Mouse (Mus musculus) neural tube, embryonic 11.5 days (tissue): Measurements from ENCODE around the gene Sipa1l1. TPM values are rescaled to one million over a fixed set of nuclear protein-coding genes. Genes with fewer than 3 reads are reported as not detected.

ENCODE experiments used
- ATAC-seq: fragments of 200-750 bp; cut with Nextera tagmentation; 2 replicates; pipeline ENCODE4 v1.8.0; 2017; ENCODE audit warnings: moderate number of reproducible peaks, mild to moderate bottlenecking, moderate TSS enrichment, moderate library complexity; ENCODE audit not compliant: insufficient read depth, low FRiP score, low TSS enrichment
- DNase-seq: peaks from one replicate; pipeline ENCODE4 v3.0.0-alpha.2; 2015; ENCODE audit warnings: low spot score
- H3K27ac ChIP-seq: fragments of 300-500 bp; sonication (generic); 2 replicates; pipeline ENCODE4 v1.5.1; 2014; ENCODE audit warnings: low read depth, mild to moderate bottlenecking, low read length
- H3K27me3 ChIP-seq: fragments of 300-500 bp; sonication (generic); 2 replicates; pipeline ENCODE4 v1.6.1; 2014; ENCODE audit warnings: mild to moderate bottlenecking, low read length, mixed read lengths; ENCODE audit not compliant: control insufficient read depth, insufficient read depth
- H3K36me3 ChIP-seq: fragments of 300-500 bp; sonication (generic); 2 replicates; pipeline ENCODE4 v1.6.1; 2014; ENCODE audit warnings: mild to moderate bottlenecking, low read length, moderate library complexity, mixed read lengths; ENCODE audit not compliant: control insufficient read depth, insufficient read depth
- H3K4me1 ChIP-seq: fragments of 300-500 bp; sonication (generic); 2 replicates; pipeline ENCODE4 v1.6.1; 2014; ENCODE audit warnings: low read length, mixed read lengths; ENCODE audit not compliant: control insufficient read depth, insufficient read depth
- H3K4me2 ChIP-seq: fragments of 300-500 bp; sonication (generic); 2 replicates; pipeline ENCODE4 v1.6.1; 2014; ENCODE audit warnings: low read depth, mild to moderate bottlenecking, moderate library complexity
- H3K4me3 ChIP-seq: fragments of 300-500 bp; sonication (generic); 2 replicates; pipeline ENCODE4 v1.5.1; 2014; ENCODE audit warnings: low read depth, low read length
- H3K9ac ChIP-seq: fragments of 300-500 bp; sonication (generic); 2 replicates; pipeline ENCODE4 v1.6.1; 2014; ENCODE audit warnings: mild to moderate bottlenecking, low read length
- H3K9me3 ChIP-seq: fragments of 300-500 bp; sonication (generic); 2 replicates; pipeline ENCODE4 v1.6.1; 2016; ENCODE audit warnings: low read length; ENCODE audit not compliant: control insufficient read depth
- WGBS: fragments of 180-500 bp; shearing (Covaris S2); extraction: QIAGEN DNeasy Blood & Tissue Kit; methylation state at CpG from one replicate; pipeline ENCODE4 v1.1.7; 2014; 5-methylcytosine and 5-hydroxymethylcytosine counted together
- polyA plus RNA-seq: library from polyadenylated mRNA; unstranded; fragments of >200 nt; fragmentation: Nextera tagmentation; extraction: Ambion mirVana; gene quantifications from 2 replicates; pipeline ENCODE4 v1.2.1, GENCODE M21; 2014

Sipa1l1 gene
- polyA plus RNA-seq, 1 experiment from 2014 or later: 22.3 TPM

DNA sequence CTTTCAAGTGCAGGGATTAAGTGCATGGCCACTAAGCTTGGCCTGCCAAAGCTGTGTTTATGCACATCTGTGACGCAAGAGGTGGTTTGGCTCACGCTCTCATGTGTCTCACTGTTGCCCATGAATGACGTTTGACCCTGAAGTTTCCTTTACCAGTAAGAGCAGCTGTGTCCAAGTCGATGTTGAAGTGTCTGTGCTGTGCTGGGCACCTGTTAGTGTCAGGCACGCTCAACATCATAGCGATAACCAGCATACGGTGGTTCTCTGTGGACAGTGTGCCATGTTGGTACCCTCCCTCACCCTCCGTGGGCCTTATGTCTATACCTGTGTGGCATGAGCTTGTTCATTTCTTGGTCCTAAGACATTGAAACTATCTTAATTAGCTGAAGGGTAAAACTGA, 249.9 kb downstream of the Sipa1l1 start:
- Histone ChIP-seq H3K9ac (no peak overlapping the region), H3K4me2 (no peak overlapping the region), H3K4me1 (no peaks in the 10 kb centered on the region), H3K27ac (no peak overlapping the region), H3K27me3 (no peaks in the 10 kb centered on the region), H3K9me3 (no peaks in the 10 kb centered on the region), H3K4me3 (no peak overlapping the region), H3K36me3 (peaks cover 4% of the 10 kb centered on the region)
- 93% methylated on average over 8 of the region's 8 CpGs for WGBS
- ATAC-seq (no peak), DNase-seq (no peak)

DNA sequence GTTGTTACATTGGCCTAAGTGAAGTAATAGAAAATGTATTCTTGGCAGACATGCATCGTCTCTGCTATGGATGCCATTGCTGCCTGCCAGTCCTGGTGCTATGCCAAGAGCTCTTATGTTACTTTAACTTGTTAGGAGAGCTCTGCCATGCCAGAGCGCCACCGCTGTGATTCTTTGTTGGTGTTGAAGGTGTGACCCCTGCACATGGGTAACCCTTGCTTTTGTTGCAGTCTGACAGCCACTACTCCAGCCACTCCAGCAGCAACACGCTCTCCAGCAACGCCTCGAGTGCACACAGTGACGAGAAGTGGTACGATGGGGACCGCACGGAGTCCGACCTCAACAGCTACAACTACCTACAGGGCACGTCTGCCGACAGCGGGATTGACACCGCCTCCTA, 255.7 kb downstream of the Sipa1l1 start:
- H3K36me3 ChIP-seq: no peaks in the 10 kb centered on the region; the same call in 1 of the 2 replicates
- H3K27ac ChIP-seq: no peak overlapping the region
- H3K4me2 ChIP-seq: no peak overlapping the region
- ATAC-seq (no peak), DNase-seq (no peak)
- 94% methylated on average over 15 of the region's 15 CpGs for WGBS
- no peak overlapping the region for H3K4me3 ChIP-seq
- H3K4me1 ChIP-seq: no peaks in the 10 kb centered on the region
- no peaks in the 10 kb centered on the region for H3K9me3 ChIP-seq
- H3K27me3 ChIP-seq: no peaks in the 10 kb centered on the region
- no peak overlapping the region for H3K9ac ChIP-seq

DNA sequence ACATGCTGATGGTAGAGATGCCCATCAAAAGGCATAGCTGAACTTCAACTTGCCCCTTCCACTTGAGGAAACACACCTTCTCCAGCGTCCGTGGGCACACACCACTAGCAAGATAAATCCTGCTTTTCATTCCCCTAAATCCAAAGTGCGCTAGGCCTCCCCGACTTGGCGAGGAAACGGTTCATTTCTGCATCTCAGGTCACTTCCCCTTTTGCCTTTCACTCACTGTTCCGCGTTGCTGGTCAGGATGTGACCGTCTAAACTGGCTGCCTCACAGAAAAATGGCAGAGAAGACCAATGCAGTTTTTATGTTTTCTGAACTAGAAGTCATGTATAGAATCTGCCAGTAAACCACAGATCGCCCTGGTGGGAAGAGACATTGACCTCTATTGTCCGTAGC, 256.7 kb downstream of the Sipa1l1 start:
- no peak for ATAC-seq
- Histone ChIP-seq H3K36me3 (no peaks in the 10 kb centered on the region; the same call in 1 of the 2 replicates), H3K9ac (no peak overlapping the region), H3K9me3 (no peaks in the 10 kb centered on the region), H3K4me3 (no peak overlapping the region), H3K27me3 (no peaks in the 10 kb centered on the region), H3K4me2 (no peak overlapping the region), H3K4me1 (no peaks in the 10 kb centered on the region), H3K27ac (no peak overlapping the region)
- no peak for DNase-seq
- 92% methylated on average over 11 of the region's 11 CpGs for WGBS

DNA sequence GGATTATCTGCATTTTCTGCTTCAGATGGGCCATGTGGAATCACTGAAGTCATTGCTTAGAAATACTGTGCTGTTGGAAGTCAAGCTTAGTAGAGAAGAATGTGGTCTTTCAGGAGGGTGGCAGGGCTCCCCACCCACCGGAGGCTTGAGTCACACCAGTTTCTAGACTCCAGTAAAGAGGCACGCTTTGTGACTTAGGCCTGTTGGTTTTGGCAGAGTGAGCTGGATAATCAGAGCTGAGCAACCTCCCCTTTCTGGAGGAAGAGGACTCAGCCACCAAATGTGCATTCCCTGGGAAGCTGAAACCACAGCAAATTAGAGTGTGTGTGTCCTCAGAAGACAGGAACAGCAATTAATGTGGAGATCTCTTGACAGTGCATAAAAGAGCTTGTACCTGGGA, 258.3 kb downstream of the Sipa1l1 start:
- no peak for ATAC-seq
- Histone ChIP-seq H3K4me1 (no peaks in the 10 kb centered on the region), H3K9ac (no peak overlapping the region), H3K4me3 (no peak overlapping the region), H3K9me3 (no peaks in the 10 kb centered on the region), H3K27me3 (no peaks in the 10 kb centered on the region), H3K27ac (no peak overlapping the region), H3K36me3 (no peaks in the 10 kb centered on the region), H3K4me2 (no peak overlapping the region)
- 97% methylated on average over 2 of the region's 2 CpGs for WGBS
- DNase-seq: no peak

DNA sequence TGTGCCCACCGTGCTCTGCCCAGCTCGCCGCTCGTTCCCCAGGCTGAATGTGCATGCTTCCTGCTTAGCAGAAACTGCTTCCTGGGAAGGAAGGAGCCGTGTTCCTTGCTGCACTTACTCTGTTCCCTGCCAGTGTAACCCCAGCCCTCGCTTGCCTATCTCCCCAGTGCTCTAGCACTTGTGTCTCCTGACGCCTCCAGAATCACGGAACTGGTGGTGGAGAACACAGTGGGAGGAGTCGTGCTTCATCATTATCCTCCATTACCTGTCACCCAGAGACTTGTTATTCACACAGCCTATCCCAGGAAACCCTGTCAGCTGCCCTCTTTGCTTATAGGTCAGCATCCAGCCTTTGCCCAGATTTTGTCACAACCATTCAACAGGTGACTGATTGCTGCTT, 259.3 kb downstream of the Sipa1l1 start:
- no peaks in the 10 kb centered on the region for H3K27me3 ChIP-seq
- H3K27ac ChIP-seq: no peak overlapping the region
- H3K4me1 ChIP-seq: no peaks in the 10 kb centered on the region
- WGBS: 89% methylated on average over 9 of the region's 9 CpGs
- no peak for ATAC-seq
- no peak overlapping the region for H3K4me3 ChIP-seq
- no peak for DNase-seq
- H3K9me3 ChIP-seq: no peaks in the 10 kb centered on the region
- H3K4me2 ChIP-seq: no peak overlapping the region
- no peak overlapping the region for H3K9ac ChIP-seq
- H3K36me3 ChIP-seq: no peaks in the 10 kb centered on the region

DNA sequence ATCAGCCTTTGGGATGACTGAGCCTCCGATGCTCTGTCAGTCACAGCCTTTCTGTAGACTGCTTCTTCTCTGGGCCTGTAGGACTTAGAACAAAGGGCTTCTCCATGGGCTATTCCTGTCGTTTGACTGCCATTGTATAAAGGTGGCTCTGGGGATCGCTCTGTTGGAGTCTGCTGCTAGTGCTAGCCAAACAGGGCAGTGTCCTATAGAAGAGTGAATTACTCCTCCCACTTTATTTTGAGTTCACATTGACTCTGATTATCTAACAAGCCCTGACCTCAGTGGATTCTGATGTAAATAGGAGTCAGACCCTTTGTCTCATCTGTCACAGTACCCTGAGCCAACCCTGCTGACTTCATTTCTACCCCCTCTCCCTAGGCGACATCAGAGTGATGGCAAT, 264.2 kb downstream of the Sipa1l1 start:
- Histone ChIP-seq H3K9me3 (no peaks in the 10 kb centered on the region), H3K4me3 (no peak overlapping the region), H3K27ac (no peak overlapping the region), H3K4me1 (no peaks in the 10 kb centered on the region), H3K27me3 (no peaks in the 10 kb centered on the region), H3K36me3 (no peaks in the 10 kb centered on the region), H3K4me2 (no peak overlapping the region), H3K9ac (no peak overlapping the region)
- DNase-seq (no peak), ATAC-seq (no peak)
- WGBS: 47% methylated on average over 4 of the region's 4 CpGs

DNA sequence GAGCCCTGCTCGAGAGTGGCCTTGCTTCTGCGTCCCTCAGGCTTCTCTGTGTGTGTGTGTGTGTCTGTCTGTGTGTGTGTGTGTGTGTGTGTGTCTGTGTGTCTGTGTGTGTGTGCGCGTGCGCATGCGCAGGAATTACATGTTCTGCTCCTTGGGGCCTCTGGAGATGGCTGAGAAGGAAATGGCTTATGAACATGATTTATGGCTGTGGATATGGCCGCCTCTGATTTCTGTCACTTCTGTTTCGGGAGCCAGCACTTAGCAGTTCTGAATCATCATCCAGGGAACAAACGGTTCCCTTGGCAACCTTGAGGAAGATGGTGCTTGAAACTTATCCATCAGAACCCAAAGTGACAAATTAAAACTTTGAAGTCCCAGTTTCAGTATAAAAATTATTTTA, 265.5 kb downstream of the Sipa1l1 start:
- Histone ChIP-seq H3K27me3 (no peaks in the 10 kb centered on the region), H3K27ac (no peak overlapping the region), H3K4me2 (no peak overlapping the region), H3K9me3 (no peaks in the 10 kb centered on the region), H3K4me1 (no peaks in the 10 kb centered on the region), H3K9ac (no peak overlapping the region), H3K4me3 (no peak overlapping the region), H3K36me3 (no peaks in the 10 kb centered on the region; the same call in 1 of the 2 replicates)
- DNase-seq (no peak), ATAC-seq (no peak)
- WGBS: 87% methylated on average over 9 of the region's 9 CpGs

DNA sequence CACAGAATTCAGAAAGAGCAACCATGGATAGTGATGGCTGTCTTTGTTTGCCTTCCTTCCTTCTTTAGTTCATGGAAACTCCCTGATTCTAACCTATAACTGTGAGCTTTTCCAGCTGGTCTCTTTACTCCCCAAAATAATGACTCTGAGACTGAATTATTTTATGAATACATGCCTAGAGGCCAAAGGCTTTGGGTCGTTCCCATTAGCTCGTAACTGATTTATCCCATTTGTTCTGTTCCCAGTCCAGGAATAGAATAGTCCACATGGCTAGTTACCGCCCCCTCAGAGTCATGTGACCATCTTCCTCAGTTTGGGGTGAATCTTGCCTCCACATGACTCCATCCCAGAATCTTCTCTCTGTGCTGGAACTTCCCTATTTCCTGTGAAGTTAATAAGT, 272.4 kb downstream of the Sipa1l1 start:
- 86% methylated on average over 3 of the region's 3 CpGs for WGBS
- no peaks in the 10 kb centered on the region; the same call in 1 of the 2 replicates for H3K36me3 ChIP-seq

DNA sequence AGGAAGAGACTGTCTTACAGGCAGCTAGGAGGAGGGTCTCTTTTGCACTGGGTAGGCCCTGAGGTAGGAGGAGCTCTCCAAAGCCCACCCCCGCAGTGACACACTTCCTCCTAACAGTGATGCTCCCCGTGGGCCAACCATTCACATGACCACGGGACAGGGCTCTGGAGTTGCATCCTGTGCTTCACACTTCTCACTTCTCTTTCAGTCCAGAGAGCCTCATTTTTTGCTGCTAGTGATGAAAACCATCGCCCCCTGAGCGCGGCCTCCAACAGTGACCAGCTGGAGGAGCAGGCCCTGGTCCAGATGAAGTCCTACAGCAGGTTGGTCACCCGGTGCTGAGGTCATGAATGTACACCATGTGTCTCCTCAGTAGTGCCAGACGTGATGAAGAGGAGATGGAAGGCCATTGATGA, 277.5 kb downstream of the Sipa1l1 start:
- WGBS: 89% methylated on average over 8 of the region's 8 CpGs
- Histone ChIP-seq H3K9me3 (no peaks in the 10 kb centered on the region), H3K27me3 (no peaks in the 10 kb centered on the region), H3K4me3 (no peak overlapping the region), H3K27ac (no peak overlapping the region), H3K4me1 (no peaks in the 10 kb centered on the region), H3K36me3 (no peaks in the 10 kb centered on the region; the same call in 1 of the 2 replicates), H3K4me2 (no peak overlapping the region), H3K9ac (no peak overlapping the region)
- ATAC-seq: no peak
- no peak for DNase-seq

More for the DNA sequence above, 272.4 kb downstream of the Sipa1l1 start:
- no peak overlapping the region for H3K4me3 ChIP-seq
- H3K9me3 ChIP-seq: no peaks in the 10 kb centered on the region
- DNase-seq (no peak), ATAC-seq (no peak)
- no peak overlapping the region for H3K27ac ChIP-seq
- H3K9ac ChIP-seq: no peak overlapping the region
- no peaks in the 10 kb centered on the region for H3K4me1 ChIP-seq
- no peak overlapping the region for H3K4me2 ChIP-seq
- H3K27me3 ChIP-seq: no peaks in the 10 kb centered on the region
